Mouse (Mus musculus) cerebellum, adult 8-10 months (tissue): ENCODE results near the gene Rfx8.

ENCODE experiments used
- DNase-seq: peaks from one replicate; pipeline ENCODE4 v3.0.0; 2022

Rfx8 gene

GRCm38 (mm10) chr1:39641667-39642066, 79.1 kb downstream of the Rfx8 start:
- no peak for DNase-seq

GRCm38 (mm10) chr1:39637139-39637538, 83.7 kb downstream of the Rfx8 start:
- DNase-seq, result no peak

GRCm38 (mm10) chr1:39636660-39637059, 84.1 kb downstream of the Rfx8 start:
- DNase-seq, result no peak

GRCm38 (mm10) chr1:39636196-39636595, 84.6 kb downstream of the Rfx8 start:
- no peak for DNase-seq

GRCm38 (mm10) chr1:39628606-39629005, 92.2 kb downstream of the Rfx8 start:
- no peak for DNase-seq

DNA sequence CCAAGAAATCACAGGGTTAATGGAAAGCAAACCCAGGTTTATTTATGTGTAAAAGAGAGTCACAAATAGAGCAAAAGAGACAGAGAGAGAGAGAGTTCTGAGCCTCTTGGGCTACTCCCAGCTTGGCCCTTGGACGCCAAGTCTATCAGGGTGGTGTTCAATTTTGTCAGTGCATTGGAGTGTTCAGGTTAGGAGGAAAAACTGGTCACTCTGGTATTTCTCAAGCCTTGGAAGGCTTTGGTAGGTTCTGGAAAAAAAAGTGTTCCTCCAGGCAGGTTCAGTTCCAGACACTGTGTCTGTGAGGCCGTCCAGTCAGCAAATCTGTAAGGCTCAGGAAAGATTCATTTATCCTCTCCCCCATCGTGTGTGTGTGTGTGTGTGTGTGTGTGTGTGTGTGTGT, 95.3 kb downstream of the Rfx8 start:
- no peak for DNase-seq

DNA sequence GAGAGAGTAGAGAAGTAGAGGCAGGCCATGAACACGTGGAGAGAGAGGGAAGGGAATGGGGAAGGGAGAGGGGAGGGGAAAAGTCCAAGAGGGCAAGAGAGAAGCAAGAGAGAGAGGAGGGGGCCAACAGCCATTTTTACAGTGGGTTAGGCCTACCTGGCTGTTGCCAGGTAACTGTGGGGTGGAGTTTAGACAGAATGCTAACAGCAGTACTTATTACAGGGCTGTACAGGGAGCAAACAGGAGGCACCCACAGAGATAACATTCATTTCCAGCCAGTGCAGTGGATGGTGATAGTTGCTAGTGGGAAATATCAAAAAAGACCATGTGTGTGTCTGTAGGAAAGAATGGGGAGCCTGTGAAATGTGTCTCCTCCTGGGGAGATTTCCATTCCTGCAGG, 97.1 kb downstream of the Rfx8 start:
- no peak for DNase-seq

DNA sequence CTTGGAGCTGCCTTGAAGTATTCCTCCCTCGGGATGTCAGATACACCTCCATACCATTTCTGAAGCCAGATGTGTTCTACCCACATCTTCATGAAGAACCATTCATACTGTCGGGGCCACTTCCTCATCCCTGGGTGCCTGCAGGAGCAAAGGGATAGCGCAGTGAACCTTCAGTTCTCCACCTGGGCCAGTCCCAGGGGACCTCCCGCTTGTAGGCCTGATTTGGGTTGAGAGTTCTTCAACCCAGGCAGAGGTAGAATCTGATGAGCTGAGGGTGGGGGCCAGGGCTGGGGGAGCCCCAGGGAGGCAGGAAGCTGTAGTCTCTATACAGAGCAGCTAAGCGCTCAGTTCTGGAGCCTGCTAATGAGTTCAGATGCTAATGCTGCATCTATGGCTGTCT, 97.7 kb downstream of the Rfx8 start:
- no peak for DNase-seq

DNA sequence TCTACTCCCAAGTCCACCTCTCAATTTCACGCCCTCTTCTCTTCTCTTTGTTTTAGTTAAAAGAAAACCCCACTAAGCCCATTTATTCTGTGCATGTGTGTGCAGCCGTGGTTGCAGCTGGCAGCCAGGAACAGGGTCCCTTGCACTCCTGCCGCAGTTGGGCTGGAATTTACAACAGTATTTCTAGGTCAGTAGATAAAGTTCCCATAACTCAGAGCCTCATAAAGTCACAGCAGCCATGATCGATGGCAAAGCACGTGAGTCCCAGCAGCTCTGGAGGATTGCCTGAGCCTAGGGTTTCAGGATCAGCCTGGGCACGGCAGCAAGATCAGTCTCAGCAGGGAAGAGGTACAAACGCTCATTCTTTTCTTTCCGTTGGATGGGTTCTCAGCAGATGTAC, 102.3 kb downstream of the Rfx8 start:
- no peak for DNase-seq

GRCm38 (mm10) chr1:39615526-39615925, 105.3 kb downstream of the Rfx8 start:
- DNase-seq, result no peak
